Mouse (Mus musculus): Measurements from ENCODE around the gene Slc22a18.
"Not testable (repeated sequence)": the region's sequence is repeated elsewhere in the genome, so short reads cannot be mapped to it uniquely, and the experiment has no call there.

Gene Slc22a18

GRCm38 (mm10) chr7:143505823-143506222, 32.3 kb downstream of the Slc22a18 start:
- DNase-seq: peak; percentile 20

- no peak for DNase-seq
Measured at GRCm38 (mm10) chr7:143506271-143506670, 32.7 kb downstream of the Slc22a18 start.

GRCm38 (mm10) chr7:143506675-143507074, 33.1 kb downstream of the Slc22a18 start:
- DNase-seq: peak; percentile 10

DNA sequence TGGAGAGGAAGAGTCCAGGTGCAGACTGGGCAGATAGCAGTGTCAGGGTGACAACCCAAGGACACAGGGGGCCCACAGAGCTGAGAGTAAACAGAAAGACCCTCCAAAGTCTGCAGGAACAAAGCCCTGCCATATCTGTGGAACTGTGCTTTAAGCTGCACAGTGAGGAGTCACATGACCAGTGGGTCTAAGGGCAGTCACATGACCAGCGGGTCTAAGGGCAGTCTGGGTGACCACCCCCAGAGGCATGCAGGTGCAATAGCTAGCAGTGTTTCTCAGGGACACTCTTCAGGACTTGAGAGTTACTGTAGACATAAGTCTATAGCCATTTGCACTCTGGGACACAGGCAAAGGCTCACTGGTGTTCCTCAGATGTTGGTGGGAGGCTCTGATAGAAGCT, 36.0 kb downstream of the Slc22a18 start:
- DNase-seq: no peak

DNA sequence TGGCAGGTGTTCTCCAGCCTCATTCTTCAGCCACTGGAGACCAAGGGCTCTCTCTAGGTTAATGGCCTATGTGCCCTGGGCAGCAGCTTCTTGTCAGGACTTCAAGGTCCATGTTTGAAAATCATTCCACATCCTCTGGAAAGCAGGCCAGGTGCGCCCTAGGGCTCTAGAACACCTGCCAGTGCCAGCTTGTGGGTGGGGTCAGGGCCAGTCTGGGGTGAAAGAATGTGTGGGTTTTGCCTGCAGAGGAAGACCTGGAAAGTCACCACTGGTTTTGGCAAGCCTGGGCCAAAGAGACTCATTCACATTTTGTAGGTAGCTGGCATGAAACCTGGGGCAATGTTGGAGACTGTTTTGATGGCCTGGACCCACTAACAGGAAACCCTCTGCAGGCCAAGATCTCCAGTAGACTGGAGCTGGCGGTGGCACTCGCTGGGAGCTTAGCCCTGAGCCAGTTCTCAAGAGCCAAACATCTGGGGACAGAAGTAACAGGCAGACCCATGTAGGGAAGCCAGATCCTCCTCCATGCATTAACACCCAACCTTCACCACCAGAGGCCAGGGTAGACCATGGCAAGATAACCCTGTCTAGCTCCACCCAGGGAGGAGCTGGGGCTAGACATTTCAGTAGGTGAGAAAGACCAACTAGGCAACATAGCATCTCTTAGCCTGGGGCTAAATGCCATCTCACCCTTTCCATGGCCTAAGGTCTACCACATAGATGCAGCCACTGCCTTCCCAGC, 37.2 kb downstream of the Slc22a18 start:
- no peak for DNase-seq

DNA sequence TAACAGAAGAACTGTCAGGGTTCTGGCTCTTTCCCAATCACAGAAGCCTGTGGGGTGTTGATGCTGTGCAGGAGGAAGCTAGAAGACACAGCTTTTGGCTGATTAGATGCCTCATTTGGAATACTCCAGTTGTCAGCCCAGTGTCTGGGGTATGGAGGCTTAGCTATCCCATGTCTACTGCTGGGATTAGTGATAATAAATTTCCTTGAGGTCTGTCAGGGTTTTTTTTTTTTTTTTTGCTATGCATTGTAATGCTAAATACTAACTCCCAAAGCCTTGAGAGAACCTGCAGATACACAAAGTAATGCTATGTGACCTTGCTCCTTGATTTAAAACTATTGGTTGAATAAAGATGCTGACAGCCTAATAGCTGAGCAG, 37.8 kb downstream of the Slc22a18 start:
- DNase-seq: no peak

DNA sequence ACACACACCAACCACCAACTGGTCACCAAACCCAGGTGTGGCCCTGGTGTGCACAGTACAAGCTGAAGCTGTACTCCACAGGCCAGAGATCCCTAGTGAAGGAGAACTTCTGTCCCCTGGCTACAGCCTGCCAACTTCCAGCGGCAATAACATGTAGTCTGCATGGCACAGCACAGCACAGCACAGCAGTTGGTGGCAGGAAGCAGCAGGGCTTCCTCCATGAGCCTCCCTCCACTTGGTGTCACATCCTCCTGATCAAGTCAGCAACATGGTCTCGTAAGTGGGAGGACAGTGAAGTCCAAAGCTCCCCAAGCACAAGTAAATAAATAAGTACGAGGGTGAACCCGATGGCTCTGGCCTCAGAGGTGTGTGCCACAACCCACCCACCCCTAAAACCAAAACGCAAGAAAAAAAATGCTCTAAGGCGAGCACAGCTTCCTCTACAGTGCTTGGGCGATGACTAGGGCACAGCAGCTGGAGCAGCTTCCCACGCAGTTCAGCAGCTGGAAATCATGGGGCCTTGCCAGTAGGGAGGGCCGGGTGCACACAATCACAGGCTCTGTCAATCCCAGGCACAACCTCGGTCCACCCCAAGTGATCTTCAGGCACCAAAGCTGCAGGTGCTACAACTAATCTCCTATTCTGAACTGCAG, 40.4 kb downstream of the Slc22a18 start:
- DNase-seq: no peak

DNA sequence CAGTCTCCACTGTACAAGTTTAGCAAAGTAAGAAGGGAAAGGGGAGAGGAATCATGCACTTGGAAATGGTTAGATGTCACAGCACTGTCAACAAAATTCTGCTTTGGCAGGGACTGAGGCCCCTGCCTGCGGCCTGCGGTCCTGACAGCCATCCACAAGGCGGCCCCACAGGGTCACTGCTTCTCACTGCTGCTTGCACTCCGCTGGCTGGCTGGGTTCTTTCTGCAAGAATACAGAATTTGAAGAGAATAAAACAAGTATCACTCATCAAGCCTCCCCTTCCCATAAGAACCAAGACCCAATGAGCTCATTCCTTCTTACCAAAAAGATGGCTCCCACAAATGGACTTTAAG, 40.9 kb downstream of the Slc22a18 start:
- no peak for DNase-seq

DNA sequence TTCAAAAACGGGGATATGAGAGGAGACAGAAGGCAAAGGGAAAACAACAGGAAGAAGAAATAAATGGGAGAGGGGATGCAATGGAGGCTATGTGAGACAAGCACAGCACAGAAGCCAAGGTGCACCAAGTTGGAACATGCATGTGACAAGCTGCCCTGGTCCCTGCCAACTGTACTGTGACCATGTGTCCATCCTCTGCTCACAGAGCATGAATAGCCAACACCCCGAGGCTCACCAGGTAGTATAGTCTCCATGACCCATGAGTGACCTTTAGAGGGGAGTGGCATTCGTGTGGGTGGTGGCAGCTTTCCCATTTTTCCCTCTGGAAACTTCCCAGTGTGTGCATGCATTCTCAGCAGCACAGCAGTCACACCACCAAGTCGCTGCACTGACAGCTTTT, 45.8 kb downstream of the Slc22a18 start:
- no peak for DNase-seq

- no peak for DNase-seq
Measured at GRCm38 (mm10) chr7:143532410-143532809, 58.9 kb downstream of the Slc22a18 start.

DNA sequence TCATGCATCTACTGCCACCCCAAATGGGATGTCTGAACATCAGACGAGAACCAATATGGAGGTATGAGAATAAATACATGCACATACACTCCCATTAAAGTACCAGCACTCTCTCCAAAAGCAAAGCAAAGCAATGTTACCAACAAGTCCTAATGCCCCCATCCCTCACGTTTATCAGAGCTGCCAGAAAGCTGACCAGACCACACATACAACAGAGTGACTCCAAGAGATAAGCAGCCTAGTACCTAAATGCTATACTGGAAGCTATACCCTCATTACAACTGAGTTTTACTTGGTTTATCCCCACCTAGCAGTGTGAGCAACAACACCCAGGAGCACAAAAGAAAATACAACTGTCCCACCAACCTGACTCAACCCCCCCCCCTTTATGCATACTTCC, 59.7 kb downstream of the Slc22a18 start:
- DNase-seq: no peak

GRCm38 (mm10) chr7:143536251-143536650, 62.7 kb downstream of the Slc22a18 start:
- DNase-seq: no peak

- DNase-seq: not testable (repeated sequence)
Measured at GRCm38 (mm10) chr7:143538229-143538628, 64.7 kb downstream of the Slc22a18 start.

DNA sequence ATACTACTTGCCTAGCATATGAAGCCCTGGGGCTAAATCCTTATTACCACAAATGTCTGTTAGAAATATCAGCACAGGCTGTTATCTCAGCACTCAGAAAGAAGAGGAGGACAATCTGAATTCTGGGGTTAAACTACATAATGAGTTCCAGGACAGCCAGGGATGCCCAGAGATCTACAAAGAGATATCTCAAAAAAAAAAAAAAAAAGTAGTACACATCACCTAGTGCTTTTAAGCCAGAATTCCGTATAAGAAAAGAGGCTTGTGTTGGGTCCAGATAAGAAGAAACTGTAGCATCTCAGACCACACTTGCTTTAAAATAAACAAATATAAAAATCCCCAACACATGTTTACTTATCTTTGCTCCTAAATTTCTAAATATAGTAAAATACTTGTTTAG, 65.1 kb downstream of the Slc22a18 start:
- no peak for DNase-seq

GRCm38 (mm10) chr7:143544368-143544767, 70.8 kb downstream of the Slc22a18 start:
- DNase-seq: no peak

DNA sequence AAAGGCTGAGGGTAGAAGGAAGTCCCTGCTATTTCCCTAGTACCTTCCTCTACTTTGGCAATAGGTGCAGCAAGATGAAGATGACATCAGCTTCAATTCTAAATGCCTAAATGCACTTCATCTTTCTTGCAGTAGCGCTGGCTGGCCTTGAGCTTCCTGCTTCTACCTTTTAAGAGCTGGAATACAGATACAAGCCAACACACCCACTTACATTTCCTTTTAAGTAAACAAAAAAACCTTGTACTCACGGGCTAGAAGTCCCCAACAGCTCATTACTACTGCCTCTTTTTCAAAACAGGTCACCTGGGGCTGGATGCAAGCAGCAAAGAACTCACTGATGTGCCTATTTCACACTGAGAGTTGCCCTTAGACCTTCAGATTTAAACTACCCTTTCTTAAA, 73.0 kb downstream of the Slc22a18 start:
- DNase-seq: no peak

DNA sequence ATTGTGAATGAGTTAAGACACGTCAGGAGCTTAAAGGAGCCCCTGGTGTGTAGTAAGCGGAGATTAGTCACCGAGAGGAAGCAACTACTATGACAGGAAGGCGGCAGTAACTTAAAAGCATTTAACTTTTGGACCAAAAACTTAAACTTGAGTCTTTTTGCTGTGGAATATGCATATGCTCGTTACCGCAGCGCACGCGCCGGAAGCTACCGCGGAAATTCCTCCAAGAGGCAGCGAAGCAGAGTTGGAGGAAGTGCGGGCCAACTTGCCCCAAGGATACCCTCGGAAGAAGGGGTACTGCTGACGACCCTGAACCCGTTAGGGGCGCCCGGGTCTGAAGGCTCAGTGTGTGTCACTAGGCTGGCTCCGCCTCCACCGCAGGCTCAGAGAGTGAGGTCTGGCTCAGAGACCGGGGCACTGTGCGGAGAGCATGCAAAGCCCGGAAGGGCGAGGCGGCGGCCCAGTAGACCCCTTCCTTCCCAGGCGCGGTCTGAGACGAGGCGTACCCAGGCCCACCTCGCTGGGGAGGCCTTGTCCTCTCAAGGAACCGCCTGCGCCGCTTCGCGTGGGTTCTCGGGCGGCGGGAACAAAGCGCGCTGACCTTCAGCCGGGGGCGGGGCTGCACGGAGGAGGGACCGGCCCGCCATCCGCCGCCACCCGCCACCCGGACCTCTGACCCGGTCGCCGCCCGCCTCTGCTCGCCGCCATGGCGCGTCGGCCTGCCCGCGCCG, 74.9 kb downstream of the Slc22a18 start:
- DNase-seq: no peak

Data from cerebellum, adult 11 months (tissue).